Mouse (Mus musculus) megakaryocyte, embryonic 14.5 days (primary cell): ENCODE results near the gene Tgfbr2.

Experiments
- FLI1 ChIP-seq: IDR thresholded peaks from 2 replicates; pipeline ENCODE4 v1.6.1; 2012; ENCODE audit warnings: low read length, inconsistent platforms, mixed read lengths
- GATA1 ChIP-seq: IDR thresholded peaks from 3 replicates; pipeline ENCODE4 v1.6.1; 2012; ENCODE audit warnings: mixed read lengths, low read length, inconsistent platforms, borderline replicate concordance

- no peak for TF ChIP-seq FLI1
- TF ChIP-seq GATA1, result no peak
These were observed 133.4 kb downstream of the Tgfbr2 start for GRCm38 (mm10) chr9:116041787-116042186.
